Mouse (Mus musculus) adrenal gland, adult 2 months (tissue): ENCODE data around the gene Hist1h3a. TPM values are rescaled to one million over a fixed set of nuclear protein-coding genes. Genes with fewer than 3 reads are reported as not detected.
A peak's percentile ranks its signal among the peaks of the same experiment; 100 is the strongest.
"Not testable (repeated sequence)": the region's sequence is repeated elsewhere in the genome, so short reads cannot be mapped to it uniquely, and the experiment has no call there.

Experiments
- DNase-seq: peaks from one replicate; pipeline ENCODE4 v3.0.0; 2021
- polyA plus RNA-seq: library from polyadenylated mRNA; depleted of rRNA; stranded (reverse); fragments of >200 nt; gene quantifications from 2 replicates; pipeline ENCODE4 v1.2.3, GENCODE M21; 2012
- total RNA-seq, 2 experiments: library from RNA; stranded (reverse); gene quantifications; 2 replicates each; pipeline ENCODE4 v1.2.3; 2021

The Hist1h3a gene
- total and polyA plus RNA-seq, 3 experiments: 6.6 to 35.7 (median 32.5) TPM

DNA sequence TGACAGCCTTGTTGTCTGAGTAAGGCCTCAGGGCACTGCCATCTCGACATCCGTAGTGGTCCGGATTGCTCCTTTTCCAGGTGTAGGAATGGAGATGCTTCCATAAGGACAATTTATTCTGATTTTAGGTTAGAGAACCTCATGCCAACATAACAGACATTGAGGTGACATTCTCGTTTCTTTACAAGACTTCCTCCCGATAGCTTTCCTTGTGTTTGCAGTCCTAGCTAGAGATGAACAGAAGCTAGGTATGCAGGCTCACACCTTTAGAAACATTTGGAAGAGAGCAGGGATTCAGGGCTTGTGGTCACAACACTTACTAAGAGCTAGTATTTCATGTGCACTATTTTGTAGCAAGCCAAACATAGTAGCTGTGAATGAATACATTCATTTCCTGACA lies 19.0 kb downstream of the Hist1h3a start:
- DNase-seq: no peak

DNA sequence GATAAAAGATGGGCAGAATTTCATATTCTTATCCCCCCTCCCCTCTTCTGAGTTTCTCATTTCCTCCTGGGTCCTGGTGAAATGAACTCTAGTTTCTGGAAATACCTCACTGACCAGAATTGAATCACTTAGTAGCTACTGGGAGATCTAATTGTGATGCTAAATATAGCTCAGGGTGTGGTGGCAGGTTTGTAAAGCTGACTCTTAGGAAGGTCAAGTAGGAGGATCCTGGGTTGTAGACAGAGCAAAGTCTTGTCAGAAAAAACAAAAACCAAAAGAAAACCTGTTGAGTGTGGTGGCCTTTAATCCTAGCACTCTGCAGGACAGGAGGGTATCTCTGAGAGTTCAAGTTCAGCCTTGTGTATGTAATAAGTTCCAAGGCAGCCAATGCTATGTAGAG lies 20.2 kb downstream of the Hist1h3a start:
- DNase-seq: no peak

DNA sequence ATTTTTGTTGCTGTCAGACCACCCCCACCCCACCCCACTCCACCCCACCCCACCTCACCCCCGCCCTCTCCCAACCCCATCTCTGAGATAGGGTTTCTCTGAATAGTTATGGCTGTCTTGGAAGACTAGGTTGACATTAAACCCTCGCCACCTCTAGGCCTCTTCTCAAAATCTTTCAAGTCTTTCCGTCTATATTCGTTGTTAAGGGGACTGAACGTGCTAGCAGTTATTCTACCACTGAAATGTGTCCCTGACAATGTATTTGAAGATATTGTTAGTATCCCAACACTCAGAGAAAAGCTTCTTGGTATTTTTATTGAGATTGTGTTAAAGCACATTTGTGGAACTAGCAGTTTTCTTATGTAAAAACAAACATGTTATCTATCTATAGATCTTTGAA lies 21.3 kb downstream of the Hist1h3a start:
- no peak for DNase-seq

DNA sequence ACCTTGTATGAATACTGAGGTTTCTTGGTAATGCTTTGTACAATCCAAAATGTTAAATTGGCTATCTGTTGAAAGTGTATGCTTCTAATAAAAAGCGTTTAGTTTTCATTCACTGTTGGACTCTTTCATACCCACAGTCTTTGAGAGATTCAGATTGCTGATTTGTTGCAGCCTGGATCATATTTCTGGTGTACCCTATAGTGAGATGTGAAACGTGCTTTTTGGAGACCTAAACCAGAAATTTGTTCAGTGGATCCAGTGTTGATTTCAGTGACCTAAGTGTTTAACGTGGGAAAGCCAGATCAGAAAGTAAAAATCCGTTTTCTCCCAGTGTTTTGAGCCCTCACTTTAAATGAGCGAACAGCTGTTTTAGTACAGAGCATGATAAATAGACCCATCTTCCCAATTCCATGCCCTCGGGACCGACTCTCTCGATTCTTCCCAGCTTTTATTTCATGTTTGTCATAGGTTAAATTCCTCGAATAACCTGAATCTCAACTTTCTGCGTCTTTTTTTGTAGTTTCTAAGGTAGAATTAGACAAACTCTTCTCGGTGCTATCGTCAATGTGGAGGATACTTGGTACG lies 21.8 kb downstream of the Hist1h3a start:
- no peak for DNase-seq

DNA sequence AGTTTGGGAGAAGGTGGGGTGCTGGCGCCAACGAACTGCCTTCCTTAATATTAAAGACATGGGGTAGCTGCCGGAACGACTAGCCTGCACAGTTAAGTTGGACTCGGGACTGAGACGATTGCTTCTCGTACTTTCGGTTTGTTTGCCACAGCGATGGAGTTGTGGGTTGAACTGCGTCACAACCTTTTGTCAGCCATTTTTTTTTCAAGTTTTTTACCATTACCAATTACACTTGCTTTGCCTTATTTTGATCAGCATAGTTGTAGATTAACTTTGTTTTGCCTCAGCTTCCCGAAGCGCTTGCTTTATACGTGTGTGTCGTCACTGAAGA lies 22.3 kb downstream of the Hist1h3a start:
- DNase-seq: no peak

DNA sequence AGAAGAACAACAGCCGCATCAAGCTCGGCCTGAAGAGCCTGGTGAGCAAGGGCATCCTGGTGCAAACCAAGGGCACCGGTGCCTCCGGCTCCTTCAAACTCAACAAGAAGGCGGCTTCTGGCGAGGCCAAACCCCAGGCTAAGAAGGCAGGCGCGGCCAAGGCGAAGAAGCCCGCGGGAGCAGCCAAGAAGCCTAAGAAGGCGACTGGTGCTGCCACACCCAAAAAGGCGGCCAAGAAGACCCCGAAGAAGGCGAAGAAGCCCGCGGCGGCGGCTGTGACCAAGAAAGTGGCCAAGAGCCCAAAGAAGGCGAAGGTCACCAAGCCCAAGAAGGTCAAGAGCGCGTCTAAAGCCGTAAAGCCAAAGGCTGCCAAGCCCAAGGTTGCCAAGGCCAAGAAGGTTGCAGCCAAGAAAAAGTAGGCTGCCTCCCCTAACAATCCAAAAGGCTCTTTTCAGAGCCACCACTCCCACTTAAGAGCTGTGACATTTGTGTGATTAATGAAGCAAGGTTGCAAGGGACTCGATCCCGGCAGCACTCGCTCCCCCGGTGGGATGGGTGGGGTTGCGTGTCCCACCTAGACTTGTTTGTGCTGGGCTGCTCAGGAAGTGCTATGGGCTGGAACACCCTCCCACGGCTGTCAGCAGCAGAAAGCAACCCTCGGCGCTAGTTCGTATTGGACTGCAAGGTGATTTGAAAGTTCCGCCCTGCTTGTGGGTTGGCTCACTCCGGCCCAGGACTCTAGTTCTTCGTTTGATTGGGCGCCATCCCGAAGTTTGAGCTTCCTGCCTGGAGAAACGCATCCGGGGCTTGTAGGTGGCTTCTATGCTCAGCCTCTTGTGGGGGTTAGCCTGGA lies 22.9 kb downstream of the Hist1h3a start:
- DNase-seq: peak; percentile 95

DNA sequence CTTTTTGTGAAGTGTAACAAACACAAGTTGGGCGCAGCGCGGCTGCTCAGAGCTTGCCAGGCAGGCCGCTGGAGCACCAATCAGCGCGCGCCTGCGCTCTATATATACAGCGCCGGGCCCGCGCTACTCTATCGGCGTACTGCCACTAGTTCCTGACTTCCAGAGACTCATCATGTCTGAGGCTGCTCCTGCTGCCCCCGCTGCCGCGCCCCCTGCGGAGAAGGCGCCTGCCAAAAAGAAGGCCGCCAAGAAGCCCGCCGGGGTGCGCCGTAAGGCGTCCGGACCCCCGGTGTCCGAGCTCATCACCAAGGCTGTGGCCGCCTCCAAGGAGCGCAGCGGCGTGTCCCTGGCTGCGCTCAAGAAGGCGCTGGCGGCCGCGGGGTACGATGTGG lies 23.5 kb downstream of the Hist1h3a start, which contains the start of gene Hist1h1c:
TSS of gene Hist1h1c (plus strand) at position 132 of the 392 bp plus-strand sequence.
- peak; percentile 94 for DNase-seq

DNA sequence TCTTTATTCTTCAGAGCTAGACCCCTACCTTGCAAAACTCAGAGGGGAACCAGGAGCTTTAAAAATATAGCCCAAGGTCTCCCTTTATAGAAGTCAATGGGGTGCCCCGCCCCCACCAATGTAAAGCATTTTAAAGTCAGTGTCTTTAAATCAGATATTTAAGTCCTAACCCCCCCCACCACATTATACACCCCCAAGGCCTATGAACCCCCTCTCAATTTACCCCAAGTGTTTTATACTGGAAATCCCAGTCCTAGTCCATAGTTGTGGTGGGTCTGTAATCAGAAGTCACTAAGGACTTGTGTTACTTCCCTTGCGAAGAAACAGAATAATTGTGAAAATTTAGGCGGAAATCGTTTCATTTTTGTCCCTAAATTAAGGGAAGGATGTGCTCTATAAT lies 24.1 kb downstream of the Hist1h3a start:
- no peak for DNase-seq

DNA sequence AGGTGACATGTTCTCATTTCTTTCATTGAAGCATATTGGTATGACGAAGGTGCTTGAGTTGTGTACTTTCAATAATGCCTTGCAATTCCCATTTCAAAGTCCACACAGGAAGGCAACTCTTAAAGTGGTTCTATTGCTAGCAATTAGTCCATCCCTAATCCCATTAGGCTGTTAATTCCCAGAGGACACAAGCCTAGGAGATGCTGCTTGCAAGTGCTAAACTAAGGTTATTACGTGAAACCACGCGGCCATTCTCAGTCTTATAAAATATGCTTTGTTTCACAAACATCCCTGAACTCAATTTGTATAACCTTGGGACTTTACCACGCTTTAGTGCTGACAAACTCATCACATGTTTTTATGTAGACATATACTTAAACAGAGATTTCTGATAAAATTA lies 25.1 kb downstream of the Hist1h3a start:
- no peak for DNase-seq

DNA sequence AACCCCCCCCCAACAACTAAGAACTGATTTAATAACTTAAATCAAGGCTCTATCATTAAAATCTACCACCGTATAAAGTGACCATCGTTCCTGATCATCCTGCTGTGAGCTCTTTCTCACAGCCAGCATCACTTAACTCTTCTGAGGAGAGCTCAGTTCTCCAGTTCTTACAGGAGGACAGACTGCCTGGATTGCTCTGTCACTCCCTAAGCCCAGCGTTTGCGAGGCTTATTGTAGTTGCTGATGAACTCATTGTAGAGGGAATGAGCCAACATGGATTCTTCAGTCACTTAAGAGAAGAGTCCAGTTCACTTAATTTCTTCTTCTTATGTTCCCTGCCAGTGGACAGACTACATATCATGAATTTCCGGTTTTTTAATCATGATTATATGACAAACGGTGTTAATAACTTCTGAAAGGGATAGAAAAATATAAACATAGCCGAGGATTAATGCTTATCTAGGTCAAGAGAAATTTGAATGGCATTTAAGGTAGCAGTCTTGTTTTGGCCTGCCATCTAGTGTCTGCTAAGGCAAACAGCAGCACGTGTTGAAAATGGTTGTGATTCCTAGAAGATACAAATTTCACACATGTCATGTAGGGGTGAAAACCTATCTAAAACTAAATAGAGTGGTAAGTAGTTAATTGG lies 29.9 kb downstream of the Hist1h3a start:
- peak; percentile 41 for DNase-seq

DNA sequence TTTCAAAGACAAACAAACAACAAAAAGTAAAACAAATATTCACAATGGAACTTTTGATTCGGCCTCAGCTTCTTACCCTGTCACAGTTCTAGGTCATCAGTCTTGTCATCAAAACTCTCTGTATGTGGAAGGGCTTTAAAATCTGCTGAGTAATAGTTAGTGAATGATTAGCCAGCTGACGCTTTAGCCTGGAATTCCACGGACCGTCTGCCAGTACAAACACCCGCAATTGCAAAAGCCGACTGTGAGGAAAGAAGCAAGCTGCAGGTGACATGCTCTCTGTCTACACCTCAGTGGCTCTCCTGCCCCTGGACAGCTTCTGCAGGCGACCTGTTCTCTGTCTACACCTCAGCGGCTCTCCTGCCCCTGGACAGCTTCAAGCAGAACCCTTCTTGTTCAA lies 31.7 kb downstream of the Hist1h3a start:
- peak; percentile 63 for DNase-seq

DNA sequence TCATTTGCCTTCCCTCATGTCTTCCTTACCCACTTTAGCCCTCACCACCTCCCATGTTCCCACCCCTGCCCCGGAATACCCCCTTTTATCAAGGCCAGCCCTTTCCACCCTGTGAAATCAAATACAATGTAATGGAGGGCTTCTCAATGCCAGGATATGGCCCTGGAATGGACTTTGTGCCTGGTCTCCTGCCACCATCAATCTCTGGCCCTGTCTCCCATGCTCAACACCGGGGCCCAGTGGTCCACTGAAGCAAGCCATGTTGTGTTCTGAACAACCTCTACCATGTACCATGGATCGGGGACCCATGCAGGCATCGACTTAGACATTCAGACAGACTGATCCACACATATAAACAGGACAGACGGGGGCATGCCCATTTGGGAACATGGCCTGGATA lies 32.5 kb downstream of the Hist1h3a start:
- DNase-seq: no peak

DNA sequence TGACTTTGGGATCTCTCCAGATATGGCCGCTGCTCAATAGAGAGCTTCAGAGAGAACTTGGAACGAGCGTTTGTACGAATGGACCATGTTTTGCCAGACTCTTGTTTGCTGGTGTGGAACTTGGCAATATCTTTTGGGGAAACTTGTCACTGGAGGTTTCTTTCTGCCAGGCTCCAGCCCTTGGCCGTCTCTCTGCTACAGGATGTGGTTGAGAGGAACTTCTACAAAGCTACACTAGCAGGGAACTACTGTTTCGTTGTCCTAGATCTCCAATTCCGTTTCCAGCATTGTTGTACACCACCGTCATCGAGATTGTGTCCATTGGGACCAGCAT lies 33.0 kb downstream of the Hist1h3a start:
- DNase-seq: no peak

DNA sequence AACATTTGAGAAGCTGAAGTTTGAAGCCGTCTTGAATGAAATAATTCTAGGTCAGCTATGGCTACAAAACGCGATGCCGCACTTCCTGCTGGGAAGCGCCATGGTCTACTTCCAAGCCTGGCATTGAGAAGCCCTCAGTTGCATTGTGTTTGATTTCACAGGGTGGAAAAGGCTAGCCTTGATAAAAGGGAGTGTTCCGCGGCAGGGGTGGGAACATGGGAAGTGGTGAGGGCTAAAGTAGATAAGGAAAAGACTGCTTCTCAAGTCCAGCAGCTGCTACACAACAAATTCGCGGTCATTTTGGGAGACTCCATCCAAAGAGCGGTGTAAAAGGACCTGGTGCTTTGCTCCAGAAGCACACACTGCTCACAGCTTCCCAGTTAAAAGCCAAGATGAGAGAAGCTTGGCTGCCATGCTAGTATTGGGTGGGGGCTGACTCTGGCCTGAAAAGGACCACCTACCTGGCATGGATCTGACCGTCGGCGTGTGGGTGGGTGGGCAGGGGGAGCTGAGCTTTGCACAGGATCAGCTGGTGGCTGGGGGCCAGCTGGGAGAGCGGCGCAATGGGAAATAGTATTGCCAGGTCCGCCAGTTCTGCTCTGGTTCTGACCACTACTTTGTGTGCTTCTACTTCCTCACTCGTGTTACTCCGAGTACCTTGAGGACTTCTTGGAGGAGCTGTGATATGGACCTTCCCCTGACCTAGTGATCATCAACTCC lies 33.6 kb downstream of the Hist1h3a start:
- DNase-seq: no peak

DNA sequence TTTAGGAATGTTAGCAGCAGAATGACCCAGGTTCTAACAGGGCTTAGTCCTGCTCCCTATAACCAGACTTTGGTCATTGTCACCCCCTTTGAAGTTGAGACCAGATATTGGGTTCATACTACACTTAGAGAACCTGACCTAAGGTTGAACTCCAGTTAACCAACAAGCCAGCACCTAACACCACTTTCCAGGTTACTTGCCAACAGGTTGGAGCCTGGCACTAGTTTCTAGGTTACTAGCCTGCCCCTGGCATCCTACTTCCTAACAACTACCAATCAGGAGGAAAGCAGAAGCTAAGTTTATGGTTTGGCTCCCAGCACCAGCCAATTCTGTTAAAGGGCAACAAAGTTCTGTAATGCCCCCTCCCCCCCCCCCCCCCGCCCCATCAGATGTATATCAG lies 37.0 kb downstream of the Hist1h3a start:
- DNase-seq: no peak

DNA sequence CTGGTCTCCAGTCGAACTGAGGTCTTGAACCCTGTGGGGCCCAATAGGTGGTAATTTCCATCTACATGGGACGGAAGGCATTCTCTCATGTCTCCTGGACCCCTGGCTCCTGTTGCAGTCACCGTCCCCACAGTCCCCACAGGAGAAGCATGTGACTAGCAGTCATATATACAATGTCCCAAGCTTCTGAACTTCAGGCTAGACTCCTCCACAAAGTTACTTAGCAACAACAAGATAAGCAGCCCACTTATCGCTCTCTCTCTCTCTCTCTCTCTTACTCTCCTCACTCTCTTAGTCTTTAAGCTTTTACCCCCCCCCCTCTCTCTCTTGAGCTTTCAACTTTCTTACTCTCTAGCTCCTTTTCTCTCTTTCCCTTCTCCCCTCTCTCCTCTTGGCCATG lies 37.9 kb downstream of the Hist1h3a start:
- DNase-seq: no peak

DNA sequence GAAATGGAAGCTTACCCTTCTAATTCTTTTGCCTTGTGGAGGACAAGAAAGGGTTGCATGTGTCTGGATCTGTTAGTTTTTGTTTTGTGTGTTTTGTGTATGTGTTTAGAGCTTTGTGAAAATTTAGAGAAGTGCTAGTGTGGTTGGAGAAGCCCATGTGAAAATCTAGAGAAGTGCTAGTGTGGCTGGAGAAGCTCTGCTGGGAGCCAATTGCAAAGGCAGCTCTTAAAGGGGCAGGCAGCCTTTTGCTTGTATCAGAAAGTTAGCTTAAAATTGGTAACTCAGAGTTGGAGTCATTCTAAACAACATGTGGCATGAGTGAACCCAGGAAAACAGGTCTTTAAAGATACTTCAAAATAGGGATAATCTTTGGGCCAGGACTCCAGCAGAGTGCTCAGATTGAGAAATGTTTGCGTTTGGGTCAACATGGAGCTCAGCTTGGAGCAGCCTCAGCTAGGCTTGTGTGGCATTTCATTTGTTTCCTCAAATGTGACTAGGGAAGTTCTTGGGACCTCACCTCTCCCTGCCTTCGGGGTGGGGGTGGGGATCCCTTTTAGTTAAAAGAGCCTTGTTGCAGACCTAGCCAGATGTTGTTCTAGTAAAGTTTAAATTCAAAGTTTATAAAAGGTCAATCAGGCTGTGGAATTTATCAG lies 44.5 kb downstream of the Hist1h3a start:
- not testable (repeated sequence) for DNase-seq

DNA sequence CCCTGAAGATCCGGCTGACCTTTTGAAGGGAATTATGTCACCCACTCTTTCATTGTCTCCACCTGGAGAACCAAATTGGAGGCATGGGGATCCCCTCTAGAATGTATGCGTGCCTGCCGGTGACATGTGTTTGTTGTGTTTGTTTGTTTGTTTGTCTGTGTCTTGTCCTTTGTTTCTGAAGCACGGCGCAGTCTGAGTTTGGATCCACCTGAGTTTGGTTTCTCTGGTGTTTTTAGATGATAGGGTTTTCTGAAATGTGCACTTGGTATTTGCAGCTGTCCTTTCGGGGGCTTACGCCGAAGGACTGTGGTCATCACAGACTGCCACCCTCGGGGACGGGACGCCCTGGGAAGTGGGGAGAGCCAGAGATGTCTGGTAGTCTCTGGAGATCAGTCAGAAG lies 45.0 kb downstream of the Hist1h3a start:
- no peak for DNase-seq

DNA sequence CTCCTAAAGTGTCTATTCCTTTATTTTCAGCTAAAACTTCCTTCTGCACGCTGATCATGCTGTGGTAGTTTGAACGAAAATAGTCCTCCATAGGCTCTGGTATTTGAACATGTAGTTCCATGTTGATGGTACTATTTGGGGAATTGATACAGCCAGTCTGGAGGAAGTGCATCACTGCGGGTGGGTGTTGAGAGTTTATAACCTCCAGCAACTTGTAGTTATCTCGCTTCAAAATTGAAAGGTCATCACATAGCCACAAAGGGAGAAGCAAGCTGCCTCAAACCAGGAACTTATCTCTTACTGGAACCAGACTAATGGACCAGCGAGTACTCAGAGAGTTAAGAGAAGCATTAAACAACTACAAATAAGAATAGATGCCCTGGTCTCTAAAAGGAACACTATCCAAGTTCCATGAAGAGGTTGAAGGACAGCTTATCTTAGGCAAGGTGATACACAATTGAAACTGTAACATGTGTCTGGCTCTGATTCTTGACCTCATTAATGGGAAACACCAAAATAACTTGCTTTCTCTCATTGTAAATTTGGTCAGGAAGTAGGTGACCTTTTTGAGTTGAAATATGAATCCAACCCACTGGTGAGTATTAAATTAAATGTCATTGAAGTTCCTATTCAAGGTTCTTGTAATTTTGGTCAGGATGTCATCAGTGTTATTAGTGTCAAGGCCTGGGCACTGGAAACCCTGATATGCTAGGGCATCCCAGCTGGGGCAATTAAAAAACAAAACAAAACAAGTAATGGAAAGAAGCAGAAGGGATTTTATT lies 45.7 kb downstream of the Hist1h3a start:
- DNase-seq: no peak
